In genomic region chr14:31934771-31935170, GRCm38 (mm10) we compare ENCODE assay signal across 9 mouse cellular contexts.
DNase-seq lines count a peak whose midpoint lies in the region; ATAC-seq lines count a peak whose summit lies in the region.
"Had no signal": no experiment of that assay in that cellular context is flagged by ENCODE, and none has a peak within 500 bp of the region (broad histone marks: within the 10 kb centered on the region; RNA-seq: fewer than 3 reads in every experiment).

No protein-coding gene starts in this region.

- peak overlapping the region; percentile 74 for H3K4me2 ChIP-seq in heart, embryonic 11.5 days
- peak overlapping the region; percentile 31 for H3K4me2 ChIP-seq in hindbrain, embryonic 11.5 days (replicated peaks; ENCODE audit: low read depth, low read length)
- H3K4me2 ChIP-seq in midbrain, embryonic 12.5 days (replicated peaks): peak overlapping the region; percentile 45

- no peaks in the 10 kb centered on the region for H3K27me3 ChIP-seq in heart, embryonic 11.5 days (ENCODE audit: control insufficient read depth, insufficient read depth, low read length)
- H3K27me3 ChIP-seq in hindbrain, embryonic 11.5 days (ENCODE audit: control insufficient read depth, insufficient read depth, low read length): no peaks in the 10 kb centered on the region
- H3K27me3 ChIP-seq in midbrain, embryonic 12.5 days: no peaks in the 10 kb centered on the region

- H3K9ac ChIP-seq in heart, embryonic 11.5 days (ENCODE audit: low read depth, low read length): no peak overlapping the region
- peak overlapping the region; percentile 40 for H3K9ac ChIP-seq in hindbrain, embryonic 11.5 days (ENCODE audit: low read depth, low read length)
- peak overlapping the region; percentile 48; the same call in 1 of the 2 replicates for H3K9ac ChIP-seq in midbrain, embryonic 12.5 days (replicated peaks)

- H3K4me3 ChIP-seq in heart, embryonic 11.5 days (ENCODE audit: low read depth, low read length): peak overlapping the region; percentile 49
- peak overlapping the region; percentile 31 for H3K4me3 ChIP-seq in hindbrain, embryonic 11.5 days (ENCODE audit: low read depth, low read length)
- no peak overlapping the region; the same call in 1 of the 2 replicates for H3K4me3 ChIP-seq in midbrain, embryonic 12.5 days

- no peaks in the 10 kb centered on the region for H3K9me3 ChIP-seq in heart, embryonic 11.5 days (replicated peaks; ENCODE audit: control insufficient read depth, low read length)
- no peaks in the 10 kb centered on the region for H3K9me3 ChIP-seq in hindbrain, embryonic 11.5 days (ENCODE audit: control insufficient read depth, low read length)
- H3K9me3 ChIP-seq in midbrain, embryonic 12.5 days: 0 out of 2 replicates have a peak, but pooled peaks cover 11% of the 10 kb centered on the region

- ATAC-seq in heart, embryonic 11.5 days (replicated peaks; ENCODE audit: insufficient number of reproducible peaks, low FRiP score, low TSS enrichment): no peak
- no peak for ATAC-seq in hindbrain, embryonic 11.5 days (ENCODE audit: low FRiP score)
- ATAC-seq in midbrain, embryonic 12.5 days (ENCODE audit: low FRiP score, low read depth): no peak

- DNase-seq in heart, postnatal 10 days: no peak
- peak; percentile 53 for DNase-seq in MN1 (ENCODE audit: low spot score)
- DNase-seq in hindbrain, embryonic 11.5 days (ENCODE audit: low spot score): no peak
- no peak for DNase-seq in gastrocnemius, postnatal 36 days
- no peak for DNase-seq in spleen, adult 18-20 months
- no peak for DNase-seq in cerebellum, adult 9-11 months
- DNase-seq: layer of hippocampus, postnatal 36 days had no signal

- H3K36me3 ChIP-seq in heart, embryonic 11.5 days (ENCODE audit: control insufficient read depth, insufficient read depth, low read length): no peaks in the 10 kb centered on the region
- H3K36me3 ChIP-seq in hindbrain, embryonic 11.5 days (ENCODE audit: control insufficient read depth, insufficient read depth, low read length): no peaks in the 10 kb centered on the region
- H3K36me3 ChIP-seq in midbrain, embryonic 12.5 days: no peaks in the 10 kb centered on the region

- intact Hi-C loops in heart, postnatal 10 days (cut with DNase I): no loop called here
- intact Hi-C loops in gastrocnemius, postnatal 36 days (cut with DNase I): no loop called here

- H3K4me1 ChIP-seq in heart, embryonic 11.5 days (ENCODE audit: control insufficient read depth, insufficient read depth, low read length): peaks cover 12% of the 10 kb centered on the region
- H3K4me1 ChIP-seq in hindbrain, embryonic 11.5 days (replicated peaks; ENCODE audit: control insufficient read depth, insufficient read depth, low read length): no peaks in the 10 kb centered on the region
- H3K4me1 ChIP-seq in midbrain, embryonic 12.5 days: peaks cover 22% of the 10 kb centered on the region

- WGBS in heart, embryonic 11.5 days (ENCODE audit: insufficient replicate concordance): 20% methylated on average over 3 of the region's 3 CpGs
- WGBS in hindbrain, embryonic 11.5 days: 16% methylated on average over 3 of the region's 3 CpGs
- 6% methylated on average over 3 of the region's 3 CpGs for WGBS in midbrain, embryonic 12.5 days

- H3K27ac ChIP-seq in heart, embryonic 11.5 days (ENCODE audit: low read depth, low read length): no peak overlapping the region
- H3K27ac ChIP-seq in hindbrain, embryonic 11.5 days (ENCODE audit: low read depth, low read length): peak overlapping the region; percentile 73
- H3K27ac ChIP-seq in midbrain, embryonic 12.5 days (replicated peaks): peak overlapping the region; percentile 95
